ENCODE assay signal across 25 mouse cellular contexts in genomic region chr8:63397659-63398058, GRCm38 (mm10).
"Had no signal": no experiment of that assay in that cellular context is flagged by ENCODE, and none has a peak within 500 bp of the region (broad histone marks: within the 10 kb centered on the region; RNA-seq: fewer than 3 reads in every experiment).

No protein-coding gene starts in this region.

- DNase-seq: gastrocnemius, postnatal 14 days; gastrocnemius, postnatal 36 days; heart, adult 11 months; heart, adult 2 months; heart, postnatal 14 days; heart, postnatal 36 days; kidney, adult 11 months; kidney, adult 2 months; kidney, adult 9 months; kidney, postnatal 10 days; kidney, postnatal 25 days; kidney, postnatal 4 days; liver had no signal

- H3K9me3 ChIP-seq: heart, embryonic 13.5 days; heart, embryonic 15.5 days; hindbrain, embryonic 13.5 days; hindbrain, embryonic 15.5 days; kidney, embryonic 15.5 days; limb, embryonic 10.5 days; limb, embryonic 12.5 days had no signal

- ATAC-seq: hindbrain, postnatal 0 days; intestine, embryonic 16.5 days had no signal

- H3K9ac ChIP-seq: heart, embryonic 13.5 days; heart, embryonic 15.5 days; hindbrain, embryonic 13.5 days; hindbrain, embryonic 15.5 days; kidney, embryonic 15.5 days; limb, embryonic 12.5 days had no signal

- H3K27ac ChIP-seq: heart, adult 2 months; heart, embryonic 13.5 days; heart, embryonic 15.5 days; hindbrain, embryonic 13.5 days; hindbrain, embryonic 15.5 days; hindbrain, postnatal 0 days; kidney, embryonic 15.5 days; layer of hippocampus, adult 2 months; left cerebral cortex, adult 2 months; limb, embryonic 10.5 days; limb, embryonic 12.5 days had no signal

- H3K4me2 ChIP-seq: heart, embryonic 11.5 days; heart, embryonic 13.5 days; heart, embryonic 15.5 days; hindbrain, embryonic 13.5 days; hindbrain, embryonic 15.5 days; kidney, embryonic 15.5 days; limb, embryonic 12.5 days had no signal

- H3K27me3 ChIP-seq: heart, embryonic 13.5 days; heart, embryonic 15.5 days; hindbrain, embryonic 13.5 days; hindbrain, embryonic 15.5 days; kidney, embryonic 15.5 days; limb, embryonic 12.5 days had no signal

- H3K36me3 ChIP-seq: heart, embryonic 13.5 days; heart, embryonic 15.5 days; hindbrain, embryonic 13.5 days; hindbrain, embryonic 15.5 days; kidney, embryonic 15.5 days; limb, embryonic 10.5 days; limb, embryonic 12.5 days had no signal

- H3K4me3 ChIP-seq: heart, adult 2 months; heart, embryonic 13.5 days; heart, embryonic 15.5 days; hindbrain, embryonic 13.5 days; hindbrain, embryonic 15.5 days; kidney, embryonic 15.5 days; layer of hippocampus, adult 2 months; left cerebral cortex, adult 2 months; limb, embryonic 10.5 days; limb, embryonic 12.5 days had no signal

- H3K4me1 ChIP-seq: heart, embryonic 13.5 days; heart, embryonic 15.5 days; hindbrain, embryonic 13.5 days; hindbrain, embryonic 15.5 days; kidney, embryonic 15.5 days; limb, embryonic 10.5 days; limb, embryonic 12.5 days had no signal
